8 mouse cellular contexts compared by ENCODE assay signal in the genomic region with DNA sequence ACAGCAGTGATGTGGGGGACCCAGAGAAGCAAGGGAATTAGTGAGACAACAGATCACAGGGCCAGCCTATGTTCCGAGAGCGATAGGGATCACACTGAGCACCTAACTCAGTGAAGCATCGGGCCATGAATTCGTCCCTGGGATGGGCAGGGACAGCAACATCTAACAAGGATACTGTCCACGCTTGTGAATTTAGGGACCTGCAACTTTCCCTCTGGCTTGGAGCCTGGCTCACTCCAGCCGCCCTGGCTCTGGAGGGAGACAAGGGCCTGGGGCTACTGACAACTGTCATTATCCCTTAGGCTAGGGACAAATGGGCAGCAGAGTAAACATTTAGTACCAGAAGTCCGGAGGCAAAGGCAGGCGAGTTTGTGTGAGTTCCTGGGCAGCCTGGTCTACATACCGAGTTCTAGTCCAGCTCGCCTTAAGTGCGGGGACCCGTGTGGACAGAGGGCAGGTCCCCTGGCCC. TPM values are rescaled to one million over a fixed set of nuclear protein-coding genes. Genes with fewer than 3 reads are reported as not detected.
DNase-seq lines count a peak whose midpoint lies in the region; ATAC-seq and TF ChIP-seq lines count a peak whose summit lies in the region.

No protein-coding gene starts in this region.

- H3K4me3 ChIP-seq in kidney, embryonic 16.5 days (ENCODE audit: low read length), result peak overlapping the region; percentile 79
- H3K4me3 ChIP-seq in bone marrow macrophage, adult 2 months (ENCODE audit: insufficient read depth, low read length), result peak overlapping the region; percentile 99
- H3K4me3 ChIP-seq in hindbrain, embryonic 13.5 days, result peak overlapping the region; percentile 92
- H3K4me3 ChIP-seq in midbrain, embryonic 14.5 days (replicated peaks; ENCODE audit: low read depth, low read length), result peak overlapping the region; percentile 88

- no peaks in the 10 kb centered on the region for H3K36me3 ChIP-seq in kidney, embryonic 16.5 days (ENCODE audit: insufficient read depth, low read length)
- H3K36me3 ChIP-seq in hindbrain, embryonic 13.5 days, result peaks cover 11% of the 10 kb centered on the region
- peaks cover 8% of the 10 kb centered on the region; the same call in 1 of the 2 replicates for H3K36me3 ChIP-seq in midbrain, embryonic 14.5 days (ENCODE audit: control insufficient read depth, insufficient read depth, low read length)

- no peak overlapping the region for H3K27ac ChIP-seq in kidney, embryonic 16.5 days (ENCODE audit: low read length)
- H3K27ac ChIP-seq in bone marrow macrophage, adult 2 months (ENCODE audit: insufficient read depth, low read depth, low read length), result peak overlapping the region; percentile 41
- H3K27ac ChIP-seq in hindbrain, embryonic 13.5 days, result no peak overlapping the region
- H3K27ac ChIP-seq in midbrain, embryonic 14.5 days (replicated peaks; ENCODE audit: low read depth, low read length), result no peak overlapping the region

- peak overlapping the region; percentile 92 for H3K4me2 ChIP-seq in kidney, embryonic 16.5 days (replicated peaks; ENCODE audit: low read depth, low read length)
- H3K4me2 ChIP-seq in hindbrain, embryonic 13.5 days, result peak overlapping the region; percentile 96
- H3K4me2 ChIP-seq in midbrain, embryonic 14.5 days (ENCODE audit: low read length), result peak overlapping the region; percentile 93

- WGBS in kidney, embryonic 16.5 days, result 4% methylated on average over 12 of the region's 12 CpGs
- 6% methylated on average over 12 of the region's 12 CpGs for WGBS in hindbrain, embryonic 13.5 days
- WGBS in midbrain, embryonic 14.5 days, result 10% methylated on average over 12 of the region's 12 CpGs

- H3K4me1 ChIP-seq in kidney, embryonic 16.5 days (ENCODE audit: insufficient read depth, low read length), result peaks cover 15% of the 10 kb centered on the region
- peaks cover 26% of the 10 kb centered on the region for H3K4me1 ChIP-seq in bone marrow macrophage, adult 2 months (ENCODE audit: control insufficient read depth, insufficient read depth, low read length)
- H3K4me1 ChIP-seq in hindbrain, embryonic 13.5 days (replicated peaks), result peaks cover 31% of the 10 kb centered on the region
- H3K4me1 ChIP-seq in midbrain, embryonic 14.5 days (ENCODE audit: control insufficient read depth, insufficient read depth, low read length), result peaks cover 12% of the 10 kb centered on the region

- no peak for TF ChIP-seq POLR2A in bone marrow macrophage, adult 2 months (IDR thresholded peaks at IDR 0.05; ENCODE audit: borderline replicate concordance, low read depth, low read length)

- no peaks in the 10 kb centered on the region for H3K9me3 ChIP-seq in kidney, embryonic 16.5 days (ENCODE audit: low read length)
- H3K9me3 ChIP-seq in hindbrain, embryonic 13.5 days, result no peaks in the 10 kb centered on the region
- H3K9me3 ChIP-seq in midbrain, embryonic 14.5 days (ENCODE audit: control insufficient read depth, low read length), result no peaks in the 10 kb centered on the region

- H3K27me3 ChIP-seq in kidney, embryonic 16.5 days (ENCODE audit: insufficient read depth, low read length), result no peaks in the 10 kb centered on the region
- no peaks in the 10 kb centered on the region for H3K27me3 ChIP-seq in hindbrain, embryonic 13.5 days
- no peaks in the 10 kb centered on the region for H3K27me3 ChIP-seq in midbrain, embryonic 14.5 days (ENCODE audit: control insufficient read depth, insufficient read depth, low read length)

- TF ChIP-seq CTCF in bone marrow macrophage, adult 2 months (IDR thresholded peaks at IDR 0.05; ENCODE audit: low read depth, low read length), result no peak

- peak overlapping the region; percentile 87 for H3K9ac ChIP-seq in kidney, embryonic 16.5 days (replicated peaks; ENCODE audit: low read length)
- peak overlapping the region; percentile 96 for H3K9ac ChIP-seq in hindbrain, embryonic 13.5 days
- peak overlapping the region; percentile 88 for H3K9ac ChIP-seq in midbrain, embryonic 14.5 days (replicated peaks; ENCODE audit: low read length)

- ATAC-seq in kidney, embryonic 16.5 days (ENCODE audit: low FRiP score, low TSS enrichment), result no peak
- 0 out of 2 replicates have a peak, but pooled peaks have one; percentile 32 for ATAC-seq in hindbrain, embryonic 13.5 days (ENCODE audit: low FRiP score)
- ATAC-seq in midbrain, embryonic 14.5 days (ENCODE audit: low FRiP score, low TSS enrichment), result no peak

- DNase-seq in kidney, postnatal 10 days, result no peak
- DNase-seq in midbrain, embryonic 14.5 days, result no peak
- DNase-seq in embryo, embryonic 11 days, result no peak
- no peak for DNase-seq in layer of hippocampus, postnatal 14 days (ENCODE audit: low spot score in 2 of 2)
- DNase-seq in gastrocnemius, postnatal 4 days (ENCODE audit: low spot score in 2 of 2), result no peak

RNA-seq across cellular contexts. Expression of a gene that starts 0.7 kb away (rescaled TPM):
- polyA plus RNA-seq in kidney, embryonic 16.5 days (2015; fragmentation: Nextera tagmentation; extraction: Ambion mirVana), result 54.9 and 57.3 TPM in 2 replicates
- polyA plus RNA-seq in bone marrow macrophage, adult 2 months (2012; ENCODE audit: insufficient read depth, insufficient read length, missing spikeins), result 46.8 and 55.1 TPM in 2 replicates
- polyA plus RNA-seq in hindbrain, embryonic 13.5 days (2015; fragmentation: Nextera tagmentation; extraction: Ambion mirVana), result 31.8 and 32.3 TPM in 2 replicates
- 24.7 and 26.1 TPM in 2 replicates for polyA plus RNA-seq in midbrain, embryonic 14.5 days (2014; fragmentation: Nextera tagmentation; extraction: Ambion mirVana)
- total RNA-seq in layer of hippocampus, postnatal 14 days (2021), result 10 to 100 TPM; 69.9 to 76.1 TPM
- 10 to 100 TPM; 43.7 to 49.7 TPM for total RNA-seq in gastrocnemius, postnatal 4 days (2021)

RNA-seq across cellular contexts. Expression of a gene that starts 8.3 kb away (rescaled TPM):
- polyA plus RNA-seq in kidney, embryonic 16.5 days (2015; fragmentation: Nextera tagmentation; extraction: Ambion mirVana), result 10.1 and 14.2 TPM in 2 replicates
- polyA plus RNA-seq in bone marrow macrophage, adult 2 months (2012; ENCODE audit: insufficient read depth, insufficient read length, missing spikeins), result 73.1 and 79.4 TPM in 2 replicates
- 2.5 and 4.1 TPM in 2 replicates for polyA plus RNA-seq in hindbrain, embryonic 13.5 days (2015; fragmentation: Nextera tagmentation; extraction: Ambion mirVana)
- polyA plus RNA-seq in midbrain, embryonic 14.5 days (2014; fragmentation: Nextera tagmentation; extraction: Ambion mirVana), result 0.85 and 1.5 TPM in 2 replicates
- 1 to 10 TPM; 7.9 to 8.4 TPM for total RNA-seq in layer of hippocampus, postnatal 14 days (2021)
- total RNA-seq in gastrocnemius, postnatal 4 days (2021), result 10 to 100 TPM; 22.7 to 30.9 TPM

RNA-seq across cellular contexts. Expression of a gene that starts 26.4 kb away (rescaled TPM):
- polyA plus RNA-seq in kidney, embryonic 16.5 days (2015; fragmentation: Nextera tagmentation; extraction: Ambion mirVana), result not detected in 2 replicates
- polyA plus RNA-seq in bone marrow macrophage, adult 2 months (2012; ENCODE audit: insufficient read depth, insufficient read length, missing spikeins), result not detected in 2 replicates
- not detected in 2 replicates for polyA plus RNA-seq in hindbrain, embryonic 13.5 days (2015; fragmentation: Nextera tagmentation; extraction: Ambion mirVana)
- 0.55 TPM in 1 of 2 replicates, not detected in the other for polyA plus RNA-seq in midbrain, embryonic 14.5 days (2014; fragmentation: Nextera tagmentation; extraction: Ambion mirVana)
- not detected for total RNA-seq in layer of hippocampus, postnatal 14 days (2021)
- not detected for total RNA-seq in gastrocnemius, postnatal 4 days (2021)

RNA-seq across cellular contexts. Expression of a gene that starts 30.1 kb away (rescaled TPM):
- polyA plus RNA-seq in kidney, embryonic 16.5 days (2015; fragmentation: Nextera tagmentation; extraction: Ambion mirVana), result 13.3 and 15.3 TPM in 2 replicates
- polyA plus RNA-seq in bone marrow macrophage, adult 2 months (2012; ENCODE audit: insufficient read depth, insufficient read length, missing spikeins), result not detected in 2 replicates
- polyA plus RNA-seq in hindbrain, embryonic 13.5 days (2015; fragmentation: Nextera tagmentation; extraction: Ambion mirVana), result 6.4 and 6.7 TPM in 2 replicates
- polyA plus RNA-seq in midbrain, embryonic 14.5 days (2014; fragmentation: Nextera tagmentation; extraction: Ambion mirVana), result 6.0 TPM in 2 replicates
- 1 to 10 TPM; 7.1 to 8.7 TPM for total RNA-seq in layer of hippocampus, postnatal 14 days (2021)
- under 1 TPM; 0.32 to 0.73 TPM for total RNA-seq in gastrocnemius, postnatal 4 days (2021)
